Mouse (Mus musculus) frontal cortex, postnatal 36 days (tissue): ENCODE results near the gene Zfp523.

Experiments used
- DNase-seq, 2 experiments: peaks; one replicate each; pipeline ENCODE4 v3.0.0; 2022; ENCODE audit warnings: low spot score in 2 of 2

Zfp523 gene

DNA sequence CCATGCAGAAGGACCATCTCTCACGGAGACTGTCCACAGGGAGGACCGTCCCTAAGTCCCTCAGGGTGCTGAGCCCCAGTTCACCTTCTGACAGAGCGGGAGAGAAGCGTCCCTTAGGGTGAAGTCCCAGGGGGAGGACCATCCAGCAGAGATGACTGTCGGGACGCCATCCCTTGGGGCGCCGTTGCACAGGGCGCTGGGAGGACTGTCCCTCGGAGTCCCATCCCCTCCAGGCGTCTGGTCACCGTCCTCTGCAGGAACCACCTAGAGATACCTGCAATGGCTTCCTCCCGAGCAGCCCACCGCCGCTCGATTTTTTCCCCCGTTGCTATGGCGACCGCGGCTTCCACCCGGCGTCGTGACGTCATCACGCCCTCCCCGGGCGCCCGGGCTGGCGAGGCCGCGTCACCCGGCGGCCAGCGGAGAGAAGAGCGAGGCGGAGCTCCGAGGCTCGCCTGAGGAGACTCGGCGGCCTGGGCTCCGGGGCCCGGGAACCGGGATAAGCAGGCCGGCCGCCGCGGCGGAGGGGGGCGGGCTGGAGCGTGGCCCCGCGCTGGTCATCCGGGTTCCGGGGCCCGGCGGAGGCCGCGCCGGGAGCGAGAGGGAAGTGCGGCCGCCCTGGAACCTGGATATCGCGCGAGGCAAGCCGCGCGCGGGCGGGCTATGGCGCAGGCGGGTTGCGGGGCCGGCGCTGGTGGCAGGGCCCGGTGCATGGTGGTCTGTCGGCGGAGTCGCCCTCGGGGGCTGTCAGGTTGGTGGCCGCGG, at the start of gene Zfp523:
Zfp523 (plus strand) TSS at position 355 of the 765 bp plus-strand sequence.
- peak; percentile 90 for DNase-seq

GRCm38 (mm10) chr17:28129796-28130195, 47.1 kb upstream of the Zfp523 start:
- no peak for DNase-seq

- DNase-seq, result no peak
These were observed 46.4 kb upstream of the Zfp523 start for GRCm38 (mm10) chr17:28130391-28131125.

GRCm38 (mm10) chr17:28131156-28131555, 45.8 kb upstream of the Zfp523 start:
- DNase-seq, result no peak

- peak; percentile 55 to 58 for DNase-seq
These were observed 43.7 kb upstream of the Zfp523 start for GRCm38 (mm10) chr17:28133193-28133592.

GRCm38 (mm10) chr17:28135496-28135895, 41.4 kb upstream of the Zfp523 start:
- no peak for DNase-seq

DNA sequence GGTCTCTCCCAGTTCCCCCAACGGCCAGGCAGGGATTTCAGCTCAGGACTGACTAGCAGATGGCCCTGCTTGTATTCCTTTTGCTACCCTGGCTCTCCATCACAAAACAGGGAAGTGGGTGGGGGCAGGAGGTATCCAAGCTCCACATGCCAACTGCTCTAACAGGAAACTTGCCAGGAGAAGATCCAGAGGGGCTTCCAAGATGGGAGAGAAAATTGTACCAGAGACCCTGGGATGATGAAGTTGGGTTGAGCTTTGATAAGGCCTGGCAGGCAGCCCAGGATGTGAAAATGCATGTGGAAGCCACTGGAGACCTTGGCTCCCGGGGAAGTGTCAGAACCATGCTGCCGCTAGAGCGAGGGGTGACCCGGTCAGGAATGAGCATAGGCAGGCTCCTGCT, 40.7 kb upstream of the Zfp523 start:
- no peak for DNase-seq

- no peak for DNase-seq
These were observed 38.9 kb upstream of the Zfp523 start for GRCm38 (mm10) chr17:28138013-28138412.

DNA sequence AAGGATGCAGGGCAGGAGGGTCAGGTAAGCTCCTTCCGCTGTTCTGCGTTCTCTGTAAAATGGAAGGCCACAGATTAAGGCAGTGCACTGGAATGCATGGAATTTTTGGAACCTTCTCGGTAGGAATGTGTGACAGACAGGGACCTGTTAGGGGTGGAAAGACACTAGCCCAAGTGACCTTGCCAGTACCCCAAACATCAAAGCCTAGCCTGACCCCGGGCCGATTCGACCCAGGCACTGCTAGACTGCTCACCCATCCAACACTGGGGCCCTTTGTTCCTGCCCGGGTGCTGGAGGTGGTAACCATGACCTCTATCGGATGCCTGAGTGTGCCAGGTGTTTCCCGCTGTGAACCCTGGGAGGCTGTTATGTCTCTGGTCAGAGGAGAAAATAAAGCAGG, 38.2 kb upstream of the Zfp523 start:
- DNase-seq, result no peak

DNA sequence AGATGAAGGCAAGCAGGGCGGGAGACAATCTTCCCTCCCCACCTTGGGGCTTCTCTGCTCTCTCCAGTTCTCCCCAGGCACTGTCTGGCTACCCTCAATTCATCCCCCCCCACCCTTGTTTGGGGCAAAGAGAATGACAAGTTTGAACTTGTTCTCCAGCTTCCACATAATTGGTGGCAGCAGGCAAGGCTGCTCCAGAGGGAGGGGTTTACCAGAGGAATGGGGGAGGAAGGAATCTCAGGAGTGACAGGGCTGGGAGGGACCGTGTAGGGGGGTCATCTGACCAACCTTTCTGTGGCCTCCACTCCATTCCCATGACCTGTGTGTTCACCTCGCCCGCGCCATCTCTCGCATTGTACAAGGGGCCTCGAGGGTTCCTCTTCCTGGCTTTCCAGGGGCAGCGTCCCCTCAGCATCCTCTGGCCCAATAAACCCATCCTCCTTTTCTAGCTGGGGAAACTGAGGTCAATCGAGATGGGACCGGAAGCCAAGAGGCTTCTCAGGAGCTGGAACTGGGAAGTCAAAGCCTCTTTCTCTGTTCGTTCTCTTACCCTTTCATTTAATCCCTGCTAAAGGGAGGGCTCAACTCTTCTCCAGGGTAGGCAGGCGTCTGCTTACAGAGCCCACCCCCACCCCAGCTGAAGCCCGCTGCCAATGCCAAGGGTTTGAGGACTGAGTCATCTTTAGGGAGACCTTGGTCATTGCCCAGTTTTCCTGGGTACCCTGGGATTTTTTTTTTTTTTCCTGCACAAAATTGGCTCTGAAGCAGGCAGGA, 36.3 kb upstream of the Zfp523 start:
- no peak for DNase-seq

DNA sequence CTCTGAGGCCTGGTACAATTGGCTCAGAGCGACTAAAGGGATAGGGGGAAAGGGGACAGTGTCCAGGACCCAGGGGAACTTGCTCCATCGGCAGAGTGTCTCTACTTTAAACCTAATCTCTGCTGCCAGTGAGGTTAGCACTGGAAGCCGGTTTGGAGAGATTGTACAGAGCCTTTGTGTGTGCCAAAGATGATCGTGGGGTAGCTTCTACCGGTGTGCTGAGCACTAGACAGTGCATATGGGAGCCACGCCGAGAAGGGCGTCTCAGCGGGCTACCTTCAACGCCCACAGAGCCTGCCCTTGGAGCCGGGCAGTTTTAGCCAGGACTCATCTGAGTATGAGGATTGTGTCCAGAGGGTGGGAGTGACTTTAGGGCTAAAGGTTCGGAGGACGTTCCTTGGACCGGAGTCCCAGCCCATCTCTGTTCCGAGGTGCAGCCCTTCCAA, 35.7 kb upstream of the Zfp523 start:
- no peak for DNase-seq

DNA sequence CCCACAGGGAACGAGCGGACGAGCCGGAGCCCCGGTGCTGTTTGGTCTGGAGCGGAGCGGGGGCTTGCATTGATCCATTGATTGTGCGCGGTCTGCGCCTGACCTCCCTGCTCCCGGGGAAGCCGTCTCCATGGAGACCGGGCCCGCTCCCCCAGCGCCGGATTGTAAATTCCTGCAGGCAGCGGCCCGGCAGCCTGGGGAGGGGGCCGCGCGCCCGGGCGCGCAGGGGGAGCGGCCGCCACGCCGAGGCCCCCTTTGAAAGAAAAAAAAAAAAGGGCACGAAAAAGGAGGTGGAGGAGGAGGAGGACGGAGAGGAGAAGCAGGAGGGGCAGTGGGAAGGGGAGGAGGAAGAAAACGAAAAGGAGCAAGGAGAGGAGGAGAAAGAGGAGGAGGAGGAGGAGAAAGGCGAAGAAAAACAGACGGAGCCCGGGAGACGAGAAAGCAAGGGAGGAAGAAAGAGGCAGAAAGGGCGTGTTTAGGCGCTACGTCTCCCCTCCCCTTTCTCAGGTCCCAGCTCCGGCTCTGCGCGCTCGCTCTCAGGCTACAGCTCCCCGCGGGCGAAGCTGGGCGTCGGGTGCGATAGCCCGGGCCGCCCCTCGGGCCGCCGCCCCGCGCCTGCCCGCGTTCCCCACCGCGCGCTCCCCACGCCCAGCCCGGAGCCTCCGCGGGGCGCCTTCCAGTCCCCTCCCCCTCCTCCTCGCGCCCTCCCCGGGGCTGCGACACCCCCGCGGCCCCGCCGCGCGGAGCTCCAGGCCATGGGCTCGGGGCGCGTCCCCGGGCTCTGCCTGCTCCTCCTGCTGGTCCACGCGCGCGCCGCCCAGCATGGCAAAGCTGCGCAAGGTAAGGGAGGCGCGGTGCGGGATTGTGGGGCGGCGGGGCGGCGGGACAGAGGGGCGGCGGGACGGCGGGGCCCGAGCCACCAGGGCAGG, 34.9 kb upstream of the Zfp523 start, which contains the start of gene Scube3:
Scube3 (plus strand) TSS at position 371 of the 929 bp plus-strand sequence.
- DNase-seq, result no peak

- no peak for DNase-seq
These were observed 34.0 kb upstream of the Zfp523 start for GRCm38 (mm10) chr17:28142700-28143610.

GRCm38 (mm10) chr17:28143751-28144150, 33.2 kb upstream of the Zfp523 start:
- no peak for DNase-seq

DNA sequence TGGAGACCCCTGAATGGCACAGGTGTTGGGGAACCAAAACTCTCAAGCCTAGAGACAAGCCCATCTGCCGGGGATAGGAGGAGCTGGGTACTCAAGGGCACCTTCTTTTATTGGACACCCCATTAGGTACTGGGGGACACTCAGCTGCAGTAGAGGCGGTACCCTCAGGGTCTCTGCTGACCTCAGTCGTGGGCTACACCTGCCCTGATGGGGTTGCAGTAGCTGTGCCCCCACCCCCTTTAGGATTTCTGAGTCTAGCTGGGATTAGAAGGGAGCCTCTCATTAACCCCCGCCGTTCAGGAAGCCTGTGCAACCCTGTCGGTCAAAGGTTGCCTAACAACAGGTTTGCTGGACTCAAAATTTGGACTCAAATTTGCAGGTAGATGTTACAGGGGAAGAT, 32.7 kb upstream of the Zfp523 start:
- DNase-seq, result no peak

DNA sequence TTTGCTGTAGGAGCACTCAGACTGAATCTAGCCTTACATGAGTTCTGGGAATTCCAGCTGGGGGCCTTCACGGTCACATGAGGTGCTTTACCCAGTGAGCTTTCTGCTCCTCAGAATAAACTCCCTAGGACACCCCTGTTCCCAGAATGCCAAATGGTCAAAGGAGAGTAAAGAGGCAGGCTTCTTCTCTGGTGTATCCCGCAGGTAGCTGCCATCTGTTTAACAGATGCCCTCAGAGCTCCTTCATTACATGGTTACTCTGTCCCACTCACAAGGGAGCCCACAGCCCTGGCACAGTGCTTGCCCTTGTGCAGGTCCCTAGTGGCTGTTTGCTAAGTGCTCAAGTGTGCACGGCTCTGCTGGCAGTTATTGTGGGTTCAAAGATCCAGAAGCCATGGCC, 28.6 kb upstream of the Zfp523 start:
- DNase-seq, result no peak

DNA sequence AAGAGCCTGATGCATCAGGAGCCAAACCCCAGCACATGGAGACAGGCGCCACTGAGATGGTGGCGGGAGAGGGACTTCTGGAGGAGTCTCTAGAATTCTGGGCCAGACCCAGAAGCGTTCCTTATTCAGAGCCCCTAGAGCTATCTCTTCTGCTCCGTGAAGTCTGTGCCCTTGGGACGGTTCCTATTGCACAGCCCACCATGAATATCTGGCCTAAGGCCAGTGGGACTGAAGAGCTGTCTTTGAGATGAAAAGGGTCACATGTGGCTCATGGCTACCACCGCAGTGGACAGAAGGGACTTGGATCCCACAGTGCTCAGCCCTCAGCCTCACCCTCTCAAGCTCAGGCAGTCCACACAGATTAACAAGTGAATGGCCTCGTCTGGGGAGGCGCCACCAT, 27.2 kb upstream of the Zfp523 start:
- no peak for DNase-seq

DNA sequence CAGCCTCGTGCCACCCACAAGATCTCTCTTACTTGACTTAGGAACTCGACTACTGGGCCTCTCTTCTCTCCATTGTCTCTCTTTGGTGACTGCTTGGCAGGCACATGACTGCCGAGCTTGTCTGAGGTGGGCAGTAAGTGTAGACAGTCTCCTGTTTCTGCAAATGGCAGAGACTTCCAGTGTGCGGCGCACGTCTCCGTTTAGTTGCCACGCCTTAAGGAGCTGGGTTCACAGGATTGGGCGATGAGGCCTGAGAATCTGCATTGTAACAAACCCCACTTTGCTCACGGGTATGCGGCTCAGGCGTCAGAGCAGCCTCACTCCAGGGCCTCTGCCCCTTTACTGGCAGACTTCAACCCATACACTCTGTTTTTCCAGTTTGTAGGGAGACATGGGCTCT, 26.5 kb upstream of the Zfp523 start:
- DNase-seq, result no peak

DNA sequence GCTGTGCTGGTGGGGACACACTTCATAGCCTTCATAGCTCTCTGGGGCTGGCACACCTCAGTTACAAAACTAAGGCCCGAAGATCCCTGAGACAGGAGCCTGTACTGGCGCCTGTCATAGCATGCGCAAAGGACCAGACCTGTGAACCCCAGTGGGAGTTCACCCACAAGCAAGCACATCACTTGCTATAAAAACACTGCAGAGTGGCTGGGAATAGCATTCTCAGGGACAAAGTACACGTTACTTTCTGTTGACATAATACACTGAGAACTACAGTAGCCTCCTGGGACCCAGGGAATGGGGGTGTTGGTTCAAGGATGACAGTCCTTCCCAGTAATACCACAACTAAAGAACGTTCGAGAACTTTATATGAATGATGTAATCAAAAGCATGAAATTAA, 23.8 kb upstream of the Zfp523 start:
- DNase-seq, result no peak

- DNase-seq, result no peak
These were observed 22.0 kb upstream of the Zfp523 start for GRCm38 (mm10) chr17:28154970-28155369.
